Mouse (Mus musculus) hindlimb bud, embryonic 11.5 days (tissue): ENCODE data around the gene Mkln1.

ENCODE experiments used
- DNase-seq: peaks from one replicate; pipeline ENCODE4 v3.0.0-alpha.2; 2012; ENCODE audit warnings: low read depth, low spot score; ENCODE audit errors: extremely low spot score

Gene Mkln1

DNA sequence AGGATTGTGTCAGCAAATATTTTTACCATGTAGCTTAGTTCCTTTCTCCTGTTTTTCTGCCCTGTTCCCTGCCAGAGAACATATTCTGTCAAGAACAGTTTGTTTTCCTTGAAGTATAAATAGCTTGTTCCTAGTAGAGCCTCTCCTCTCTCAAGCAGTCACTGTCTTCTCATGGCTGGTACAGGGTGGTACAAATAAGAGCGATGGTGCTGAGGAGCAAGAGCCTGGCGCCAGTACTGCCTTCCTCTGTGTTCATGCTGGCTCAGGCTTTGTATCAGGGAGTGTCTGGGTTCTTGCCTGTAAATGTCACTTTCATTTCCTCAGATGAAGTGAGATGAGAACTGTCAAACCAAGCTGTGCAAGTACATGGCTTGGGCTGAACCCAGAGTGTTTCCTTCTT is 104.1 kb downstream of the Mkln1 start:
- DNase-seq, result no peak

DNA sequence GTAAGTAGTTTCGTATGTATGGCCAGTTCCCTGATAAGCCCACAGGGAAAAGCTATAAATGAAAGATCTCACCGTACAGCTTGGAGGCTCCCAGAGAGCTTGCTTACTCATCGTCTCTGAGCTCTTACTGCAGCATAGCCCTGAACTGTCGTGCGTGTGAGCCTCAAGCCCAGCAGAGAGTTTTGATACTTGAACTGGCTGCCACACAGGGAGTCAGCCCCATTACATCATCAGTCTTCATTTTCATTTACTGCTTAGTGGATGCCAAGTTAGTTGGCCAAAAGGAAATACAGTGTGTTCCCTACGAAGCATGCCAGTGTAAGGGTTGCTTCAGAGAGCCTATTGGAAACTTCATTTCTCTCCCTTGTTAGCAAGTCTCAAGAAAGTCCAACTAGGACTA is 115.2 kb downstream of the Mkln1 start:
- DNase-seq, result no peak

DNA sequence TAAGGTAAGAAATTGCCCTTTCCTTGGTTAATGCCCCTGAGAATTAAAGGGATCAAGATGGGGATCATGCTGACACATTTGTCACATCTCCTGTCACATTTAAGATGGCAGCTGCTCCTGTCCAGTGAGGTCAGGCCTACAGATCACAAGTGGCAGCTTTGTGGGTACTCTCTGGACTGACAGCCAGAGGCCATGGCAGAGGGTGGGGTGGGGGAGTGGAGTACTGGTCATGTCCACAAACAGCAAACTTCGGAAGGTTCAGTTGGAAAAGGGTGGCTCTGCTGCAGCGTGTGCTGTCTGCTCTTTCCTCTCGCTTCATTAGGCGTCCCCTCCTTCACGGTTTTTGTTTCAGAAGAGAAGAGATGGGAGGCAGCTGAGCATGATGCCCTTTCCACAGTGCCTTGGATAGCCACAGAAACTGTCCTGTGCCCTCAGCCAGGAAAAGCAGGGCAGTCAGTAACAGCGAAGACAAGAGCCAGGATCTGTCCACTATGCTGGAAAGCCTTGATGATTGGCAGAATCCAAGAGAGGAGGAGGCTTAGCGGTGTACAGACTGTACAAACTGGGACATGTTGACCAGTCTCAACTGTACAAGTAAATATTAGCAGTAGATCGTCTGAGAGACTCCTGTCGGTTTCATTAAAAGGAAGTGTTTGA is 119.3 kb downstream of the Mkln1 start:
- no peak for DNase-seq

DNA sequence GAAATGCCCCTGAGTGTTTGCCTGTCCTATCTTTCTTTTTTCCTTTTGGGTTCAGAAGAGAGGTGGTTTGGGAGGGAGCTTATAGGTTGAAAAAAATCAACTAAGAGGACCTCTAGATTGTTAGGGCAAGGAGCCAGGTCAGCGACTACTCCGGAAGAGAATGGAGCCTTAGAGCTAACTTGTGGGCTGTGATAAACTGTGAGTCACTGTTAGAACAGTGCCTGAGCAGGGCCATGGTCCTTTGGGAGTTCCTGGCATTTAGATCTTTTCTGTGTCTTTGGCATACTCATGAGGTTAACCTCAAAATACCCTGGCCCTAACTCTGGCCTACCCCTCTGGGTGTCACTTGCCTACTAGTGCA is 119.8 kb downstream of the Mkln1 start:
- no peak for DNase-seq

DNA sequence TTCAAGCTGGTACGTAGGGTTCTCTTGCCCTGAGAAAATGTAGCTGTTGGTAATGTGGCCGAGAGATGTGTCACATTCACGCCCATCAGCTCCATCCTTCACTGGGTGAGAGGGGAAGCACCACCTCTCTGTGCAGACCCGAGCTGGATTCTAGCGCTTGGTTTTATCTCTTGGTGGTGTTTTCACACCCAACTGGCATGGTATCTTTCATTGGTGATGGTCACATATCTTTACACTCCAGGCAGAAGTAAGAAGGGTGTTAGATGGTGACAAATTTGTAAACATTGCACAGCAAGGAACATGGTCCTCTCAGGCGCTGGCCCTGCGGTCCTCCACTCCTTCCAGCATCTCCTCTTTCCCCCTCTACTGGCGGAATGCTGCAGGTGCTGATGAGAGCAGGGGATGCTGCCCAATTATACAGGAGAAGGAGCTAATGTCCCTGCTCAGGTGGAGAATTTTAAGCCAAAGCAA is 120.5 kb downstream of the Mkln1 start:
- DNase-seq, result no peak

DNA sequence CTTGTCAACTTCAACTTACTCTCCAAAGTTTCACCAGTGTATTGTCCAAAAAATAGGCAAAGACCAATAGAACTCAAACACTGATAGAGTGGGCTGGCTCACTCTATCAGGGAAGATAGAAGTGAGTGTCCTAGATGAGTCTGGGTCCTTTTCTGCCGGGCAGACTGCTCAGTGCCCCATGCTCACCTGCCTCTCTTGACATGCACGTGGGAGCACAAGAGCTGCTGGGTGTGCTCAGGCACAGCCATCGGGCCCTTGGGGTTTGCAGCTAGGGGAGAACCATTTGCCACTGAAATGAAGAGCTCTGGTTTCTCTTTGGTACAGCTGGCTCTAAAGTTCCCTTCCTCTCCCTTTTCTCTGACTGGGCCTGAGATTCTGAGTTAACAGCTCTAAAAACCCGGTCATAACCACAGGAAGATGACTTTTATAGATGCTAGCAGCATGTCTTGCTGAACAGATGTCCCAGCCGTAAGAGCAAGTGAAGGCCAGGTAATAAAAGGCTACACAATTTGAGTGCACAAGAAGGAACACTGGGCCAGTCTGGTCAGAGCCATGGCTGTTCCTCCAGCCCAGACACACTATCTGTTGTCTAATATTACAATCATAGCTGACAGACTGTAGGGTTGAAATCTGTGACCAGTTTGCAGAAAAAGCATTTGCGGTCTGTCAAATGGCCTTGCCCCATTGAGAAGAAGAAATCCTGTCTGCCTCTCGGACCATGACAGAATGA is 122.1 kb downstream of the Mkln1 start:
- no peak for DNase-seq

DNA sequence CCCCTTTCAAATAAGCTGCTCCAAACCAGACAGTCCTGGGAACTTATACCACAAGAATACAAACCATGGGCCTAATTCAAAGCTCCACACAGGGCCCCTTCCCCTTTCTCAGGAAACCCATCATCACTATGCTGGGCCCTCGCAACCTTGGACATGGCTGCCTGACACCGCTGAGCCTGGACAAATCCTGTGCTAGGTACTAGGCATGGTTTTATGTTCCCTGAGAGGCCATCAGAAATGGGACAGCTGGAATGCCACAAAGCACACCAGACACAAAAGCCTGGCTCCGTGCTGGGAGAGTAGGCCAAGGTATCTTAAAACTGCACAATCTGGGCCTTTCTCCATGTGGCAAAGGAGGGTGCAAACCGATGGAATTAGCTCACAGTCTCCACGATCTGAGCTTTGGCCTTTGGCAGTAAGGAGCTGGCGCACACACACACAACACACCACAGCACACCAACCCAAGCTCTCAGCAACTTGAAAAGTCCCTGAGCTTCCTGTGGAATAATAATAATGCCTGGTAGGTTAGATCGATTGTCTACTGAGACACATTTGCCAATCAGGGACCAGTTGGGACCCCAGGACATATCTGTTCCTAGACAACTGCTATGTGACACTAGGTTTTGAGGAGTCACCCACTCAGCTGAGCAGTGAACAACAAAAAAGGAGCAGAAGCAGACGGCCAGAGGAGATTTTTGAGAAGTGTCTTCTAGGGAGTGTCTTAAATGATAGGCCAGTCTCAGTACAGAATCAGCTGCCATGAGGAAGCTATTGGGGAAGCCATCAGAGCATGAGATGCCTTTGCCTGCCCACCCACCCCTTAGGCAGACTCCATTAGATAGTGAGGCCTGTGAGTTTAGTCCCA is 123.2 kb downstream of the Mkln1 start:
- no peak for DNase-seq

DNA sequence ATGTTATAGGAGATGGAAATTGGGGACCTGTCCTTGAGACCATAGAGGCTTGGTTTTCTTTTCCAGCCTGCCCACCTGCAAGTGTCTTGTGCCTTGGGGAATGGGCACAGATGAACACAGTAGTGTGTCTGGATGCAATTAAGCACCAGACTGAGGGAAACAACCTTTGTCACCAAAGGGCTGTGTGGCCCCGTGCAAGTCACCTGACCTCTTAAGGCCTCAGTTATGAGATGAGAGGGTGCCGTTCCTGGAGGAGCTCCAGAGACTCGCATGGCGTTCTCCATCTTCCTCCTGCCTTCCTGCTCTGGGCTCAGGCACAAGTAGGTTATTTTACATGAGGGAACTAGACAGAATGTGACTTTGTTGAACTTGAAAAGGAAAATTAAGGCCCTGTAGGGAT is 123.9 kb downstream of the Mkln1 start:
- DNase-seq, result no peak

DNA sequence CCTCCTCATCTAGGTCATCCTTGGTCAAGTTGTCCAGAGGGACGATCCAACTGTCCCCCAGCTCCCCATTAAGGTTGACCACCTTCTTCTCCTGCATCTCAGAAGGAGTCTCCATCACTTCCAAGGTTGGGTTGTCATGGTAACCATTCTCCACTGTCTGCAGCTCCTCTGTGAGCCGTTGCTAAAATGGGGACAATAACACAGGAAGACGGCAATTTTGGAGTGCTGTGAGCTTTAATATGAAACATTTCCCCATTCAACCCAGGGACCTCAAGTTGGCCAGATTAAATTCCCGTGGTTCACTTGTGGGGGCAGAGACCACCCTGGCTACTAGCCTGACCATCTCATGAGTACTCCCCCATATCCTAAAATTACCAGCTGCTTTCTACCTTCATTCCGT is 124.5 kb downstream of the Mkln1 start:
- no peak for DNase-seq

DNA sequence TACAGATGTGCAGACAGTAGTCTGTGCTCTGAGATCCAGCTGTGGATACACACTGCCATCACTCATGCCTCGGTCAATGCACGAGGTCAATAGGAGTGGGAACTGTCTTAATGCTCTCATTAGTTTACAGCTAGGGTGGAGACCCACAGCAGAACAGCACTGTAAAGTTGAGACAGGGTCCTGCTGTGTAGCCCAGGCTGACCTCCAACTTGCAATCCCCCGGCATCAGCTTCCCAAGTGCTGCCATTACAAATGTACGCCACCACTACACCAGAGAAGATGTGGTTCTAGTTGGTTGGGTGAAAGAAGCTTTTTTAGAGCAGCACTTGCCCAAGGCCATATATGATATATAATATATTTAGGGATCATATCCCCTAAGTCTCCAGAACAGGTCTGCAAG is 125.1 kb downstream of the Mkln1 start:
- DNase-seq, result no peak

DNA sequence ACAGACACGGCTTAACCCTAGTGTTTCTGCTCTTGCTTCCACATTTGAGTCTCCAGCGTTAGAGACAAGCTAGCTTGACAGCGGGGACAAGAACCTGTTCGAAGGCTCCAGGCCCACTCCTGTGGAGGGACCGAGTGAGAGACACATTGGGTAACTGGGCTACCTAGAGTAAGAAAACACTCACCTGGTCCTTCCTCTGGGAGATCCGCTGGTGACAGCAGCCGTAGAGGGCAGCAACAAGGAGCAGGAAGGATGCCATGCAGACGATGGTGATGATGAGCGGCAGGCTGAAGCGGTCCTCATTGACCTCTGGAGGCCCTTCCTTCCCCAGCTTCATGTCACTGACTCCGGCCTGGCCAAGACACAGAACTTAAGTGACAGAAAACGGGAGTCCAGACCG is 125.6 kb downstream of the Mkln1 start:
- no peak for DNase-seq

DNA sequence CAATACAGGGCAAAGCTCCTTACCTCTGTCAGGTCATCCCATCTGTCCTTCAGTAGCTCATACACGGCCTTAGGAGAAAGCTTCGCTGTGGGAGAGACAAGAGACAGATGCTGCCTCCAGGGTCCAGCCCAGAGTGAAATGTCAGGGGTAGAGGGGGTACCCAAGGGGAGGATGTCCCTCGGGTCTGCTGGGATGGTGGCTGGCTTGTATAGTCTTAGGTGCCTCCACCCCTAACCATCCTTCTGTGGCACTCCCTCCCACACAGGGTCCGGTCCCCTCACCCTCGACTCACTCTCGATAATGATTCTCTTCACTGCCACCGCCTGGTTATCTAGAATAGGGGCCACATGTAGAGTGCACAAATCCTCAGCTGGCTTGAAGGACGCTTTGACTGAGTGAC is 126.1 kb downstream of the Mkln1 start:
- DNase-seq, result no peak

DNA sequence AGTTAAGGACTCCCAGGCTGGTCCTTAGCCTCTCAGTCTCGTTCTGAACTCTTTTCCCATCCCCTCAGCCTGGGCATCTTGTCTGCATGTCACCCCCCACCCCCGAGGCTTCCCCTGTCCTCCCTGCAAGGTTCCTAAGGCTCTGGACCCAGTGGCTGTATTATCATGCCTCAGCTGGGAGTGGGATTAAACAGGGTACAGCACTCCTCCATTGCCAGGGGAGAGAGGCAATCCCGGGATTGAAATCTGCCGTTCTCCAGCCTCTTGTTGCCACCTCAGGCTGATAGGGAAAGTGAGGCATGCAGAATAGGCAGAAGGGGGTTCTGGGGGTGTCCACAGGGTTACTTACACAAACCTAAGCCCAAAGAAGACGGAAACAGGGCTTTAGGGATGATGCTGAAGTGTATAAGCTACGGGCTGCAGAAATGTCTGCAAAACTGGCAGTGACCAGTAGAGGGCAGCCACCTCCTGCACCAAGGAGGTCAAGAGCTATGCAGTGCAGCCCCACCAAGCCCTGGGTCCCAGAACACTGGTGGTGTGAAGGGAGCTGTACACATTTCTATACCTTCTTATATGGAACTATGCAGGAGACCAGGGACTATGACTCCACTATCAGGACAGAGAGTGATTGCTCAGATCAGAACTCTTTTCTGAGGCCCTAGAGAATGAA is 126.8 kb downstream of the Mkln1 start:
- peak; percentile 31 for DNase-seq

DNA sequence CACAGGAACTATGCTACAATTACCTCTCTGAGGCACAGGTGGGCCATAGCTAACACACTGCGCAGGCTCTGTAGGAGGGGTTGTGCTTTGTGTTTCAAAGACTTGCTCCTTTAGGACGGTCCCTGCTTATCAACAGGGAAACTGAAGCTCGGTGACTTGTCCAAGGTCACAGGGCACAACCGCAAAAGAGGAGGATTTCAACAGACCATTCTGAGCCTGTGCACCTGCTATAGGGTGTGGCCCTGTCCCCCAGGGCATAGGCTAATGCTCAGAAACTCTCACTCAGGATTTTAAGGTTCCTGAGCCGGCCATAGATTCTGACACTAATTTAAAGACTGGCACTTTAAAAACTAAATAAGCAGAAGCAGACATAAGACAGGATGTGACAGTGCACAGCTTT is 128.4 kb downstream of the Mkln1 start:
- no peak for DNase-seq

DNA sequence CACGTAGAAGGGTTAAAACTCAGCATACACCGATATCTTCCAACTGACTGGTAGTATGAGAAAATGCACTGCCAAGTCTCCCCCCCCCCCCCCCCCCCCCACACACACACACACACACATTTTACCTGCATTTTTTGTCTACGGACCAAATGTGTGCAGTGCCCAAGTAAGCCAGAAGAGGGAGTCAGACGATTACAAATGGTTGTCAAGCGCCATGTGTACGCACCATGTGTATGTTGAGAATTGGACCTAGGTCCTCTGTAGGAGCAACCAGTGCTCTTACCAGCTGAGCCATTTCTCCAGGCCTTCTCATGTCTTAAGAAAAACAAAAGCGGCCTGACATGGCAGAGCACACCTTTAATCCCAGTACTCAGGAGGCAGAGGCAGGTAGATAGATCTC is 129.4 kb downstream of the Mkln1 start:
- peak; percentile 22 for DNase-seq

DNA sequence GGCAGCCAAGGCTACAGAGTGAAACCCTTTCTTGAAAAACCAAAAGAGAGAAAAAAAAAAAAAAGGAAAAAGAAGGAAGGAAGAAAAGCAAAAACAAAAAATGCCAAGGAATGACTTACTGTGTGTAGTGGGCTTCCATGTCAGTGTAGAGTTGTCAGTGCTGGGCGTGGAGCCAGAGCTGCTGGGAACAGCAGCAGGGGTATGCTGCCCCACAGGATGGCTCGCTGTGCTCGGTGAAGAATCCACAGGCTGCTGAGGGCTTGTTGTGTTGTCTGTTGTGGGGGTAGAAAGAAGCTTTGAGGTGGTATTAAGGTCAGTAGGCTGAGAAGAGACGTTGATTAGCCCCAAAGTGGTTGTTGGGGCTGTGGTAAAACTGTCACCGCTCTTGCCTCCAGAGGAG is 129.8 kb downstream of the Mkln1 start:
- DNase-seq, result no peak

DNA sequence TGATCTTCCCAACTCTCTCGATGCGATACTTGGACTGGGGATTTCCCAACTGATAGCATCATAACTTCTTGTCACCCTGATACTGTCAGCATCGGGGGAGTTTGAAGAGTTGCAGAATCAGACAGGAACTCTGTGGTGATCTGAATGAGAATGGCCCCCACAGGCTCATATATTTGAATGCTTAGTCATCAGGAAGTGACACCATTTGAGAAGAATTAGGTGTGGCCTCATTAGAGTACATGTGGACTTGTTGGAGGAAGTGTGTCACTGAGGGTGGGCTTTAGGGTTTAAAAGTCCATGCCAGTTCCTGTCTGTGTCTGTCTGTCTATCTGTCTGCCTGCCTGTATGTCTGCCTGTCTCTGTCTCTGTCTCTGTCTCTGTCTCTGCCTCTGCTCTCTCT is 133.3 kb downstream of the Mkln1 start:
- DNase-seq, result no peak

DNA sequence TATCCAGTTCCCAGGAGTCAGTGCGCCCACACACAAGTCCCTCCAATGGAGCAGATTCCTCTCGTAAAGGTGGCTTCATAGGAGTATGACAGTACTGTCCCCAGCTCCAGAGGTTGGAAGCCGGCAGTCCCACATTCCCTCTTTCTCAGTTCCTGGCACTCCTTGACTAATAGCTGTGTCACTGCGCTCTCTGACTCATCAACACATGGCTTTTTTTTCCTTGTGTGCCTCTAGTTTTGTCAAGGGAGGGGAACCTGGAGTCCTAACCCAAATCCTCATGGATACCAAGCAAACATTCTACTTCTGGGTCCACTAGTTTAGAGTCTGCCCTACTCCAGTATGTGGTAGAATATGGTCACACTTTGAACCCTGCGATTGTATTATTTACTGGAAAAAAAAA is 136.2 kb downstream of the Mkln1 start:
- no peak for DNase-seq

DNA sequence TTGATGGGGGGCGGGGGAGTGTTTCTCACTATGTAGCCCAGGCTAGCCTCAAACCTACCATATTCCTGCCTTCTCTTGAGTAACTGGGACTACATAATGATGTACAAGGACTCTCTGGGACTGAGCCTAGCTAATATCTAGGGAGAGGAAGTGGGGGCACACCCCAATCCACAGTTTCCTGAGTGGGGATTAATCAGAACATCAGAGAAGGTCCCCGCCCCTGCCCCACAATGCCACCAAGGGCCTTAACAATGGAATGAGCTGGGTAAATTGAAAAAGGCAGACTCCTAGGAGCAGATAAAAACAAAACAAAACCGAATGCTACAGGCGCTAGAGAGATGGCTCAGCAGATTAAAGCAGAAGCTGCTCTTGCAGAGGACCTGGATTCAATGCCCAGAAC is 138.7 kb downstream of the Mkln1 start:
- DNase-seq, result no peak

DNA sequence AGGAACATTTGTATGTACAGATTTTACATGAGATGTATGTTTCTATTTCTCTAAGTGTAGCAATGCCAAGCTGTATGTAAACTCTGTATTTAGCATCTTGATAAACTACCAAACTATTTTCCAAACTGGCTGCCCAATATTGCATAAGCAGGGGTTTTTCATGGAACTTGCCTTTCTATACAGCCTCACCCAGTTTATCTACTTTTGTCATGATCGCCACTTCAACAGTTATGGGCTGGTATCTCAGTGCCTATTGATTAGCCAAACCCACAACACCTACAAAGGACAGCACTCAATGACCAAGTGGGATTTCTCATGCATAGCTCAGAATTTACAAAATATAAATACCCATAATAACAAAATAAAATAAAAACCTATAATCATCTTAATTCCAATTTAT is 139.6 kb downstream of the Mkln1 start:
- no peak for DNase-seq

DNA sequence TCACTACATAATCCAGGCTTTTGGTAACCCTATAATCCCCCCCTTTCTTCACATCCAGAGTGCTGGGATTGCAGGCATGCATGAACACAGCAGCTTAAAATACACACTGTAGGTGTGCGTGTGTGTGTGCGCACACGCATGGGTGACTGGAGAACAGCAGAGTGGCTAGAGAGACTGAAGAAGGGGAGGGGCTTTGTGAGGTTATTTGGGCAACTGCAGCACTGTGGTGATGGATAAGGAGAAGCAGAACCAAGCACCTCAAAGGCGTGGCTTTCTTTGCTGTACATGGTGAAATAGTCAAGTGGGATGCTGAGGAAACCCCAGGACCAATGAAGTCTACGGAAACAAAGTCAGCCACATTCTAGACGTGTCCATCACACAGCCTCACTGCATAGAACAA is 141.5 kb downstream of the Mkln1 start:
- no peak for DNase-seq
